Mouse (Mus musculus) spleen, adult 2 months (tissue): ENCODE data around the gene Bola2.

ENCODE experiments used
- CTCF ChIP-seq: fragments of 200-500 bp; IDR thresholded peaks from 2 replicates; pipeline ENCODE4 v1.5.1; 2011; ENCODE audit warnings: mild to moderate bottlenecking, inconsistent platforms; ENCODE audit not compliant: insufficient read depth, insufficient read length, insufficient replicate concordance; ENCODE audit errors: extremely low read depth
- POLR2A ChIP-seq: fragments of 200-500 bp; IDR thresholded peaks from 2 replicates; pipeline ENCODE4 v1.6.1; 2011; ENCODE audit warnings: low read depth, low read length, inconsistent platforms

GRCm38 (mm10) chr7:126692426-126692825 lies 2.8 kb upstream of the Bola2 start:
- TF ChIP-seq CTCF = no peak
- no peak for TF ChIP-seq POLR2A
